Comparison of ENCODE assay signal across 17 mouse cellular contexts in genomic region chr16:55816202-55816941, GRCm38 (mm10). TPM values are rescaled to one million over a fixed set of nuclear protein-coding genes. Genes with fewer than 3 reads are reported as not detected.
A peak's percentile ranks its signal among the peaks of the same experiment; 100 is the strongest.
DNase-seq lines count a peak whose midpoint lies in the region; ATAC-seq lines count a peak whose summit lies in the region.
"Had no signal": no experiment of that assay in that cellular context is flagged by ENCODE, and none has a peak within 500 bp of the region (broad histone marks: within the 10 kb centered on the region; RNA-seq: fewer than 3 reads in every experiment).

No protein-coding gene starts in this region.

- DNase-seq in kidney, adult 18-20 months, result peak; percentile 48
- DNase-seq in kidney, postnatal 25 days, result peak; percentile 38 to 62
- peak; percentile 51 for DNase-seq in lung, postnatal 36 days
- DNase-seq in layer of hippocampus, adult 11-12 months (ENCODE audit: low spot score), result no peak
- DNase-seq in adrenal gland, postnatal 4 days (ENCODE audit: low spot score in 2 of 2), result no peak
- DNase-seq: adrenal gland, adult 2 months; cerebellum, adult 2 months; gastrocnemius, postnatal 14 days; right cerebral cortex, adult 18-20 months; thymus, adult 18-20 months had no signal

- no peak for ATAC-seq in kidney, embryonic 14.5 days (ENCODE audit: low FRiP score, low TSS enrichment)
- peak; percentile 87 for ATAC-seq in intestine, embryonic 15.5 days
- ATAC-seq in activated CD4-positive, CD25-positive, alpha-beta regulatory T cell, adult 4 months, result no peak
- ATAC-seq: inflammation-experienced regulatory T-cells, adult 6 months had no signal

- peaks cover 8% of the 10 kb centered on the region; the same call in 1 of the 2 replicates for H3K4me1 ChIP-seq in kidney, embryonic 14.5 days (ENCODE audit: control insufficient read depth, insufficient read depth, low read length)
- 0 out of 2 replicates have a peak, but pooled peaks cover 3% of the 10 kb centered on the region for H3K4me1 ChIP-seq in intestine, embryonic 15.5 days (replicated peaks)

- H3K36me3 ChIP-seq in kidney, embryonic 14.5 days (ENCODE audit: control insufficient read depth, insufficient read depth, low read length), result peaks cover 65% of the 10 kb centered on the region
- H3K36me3 ChIP-seq in intestine, embryonic 15.5 days, result peaks cover 29% of the 10 kb centered on the region

- no peak overlapping the region for H3K4me3 ChIP-seq in kidney, embryonic 14.5 days (ENCODE audit: low read length)
- no peak overlapping the region for H3K4me3 ChIP-seq in intestine, embryonic 15.5 days (replicated peaks)
- H3K4me3 ChIP-seq: forebrain, embryonic 10.5 days; heart, embryonic 10.5 days; midbrain, embryonic 12.5 days had no signal

- no peak overlapping the region for H3K9ac ChIP-seq in kidney, embryonic 14.5 days (ENCODE audit: low read depth, low read length)
- H3K9ac ChIP-seq in intestine, embryonic 15.5 days, result no peak overlapping the region
- H3K9ac ChIP-seq: midbrain, embryonic 12.5 days had no signal

- no peaks in the 10 kb centered on the region for H3K27me3 ChIP-seq in kidney, embryonic 14.5 days (ENCODE audit: control insufficient read depth, insufficient read depth, low read length)
- H3K27me3 ChIP-seq in intestine, embryonic 15.5 days (replicated peaks), result no peaks in the 10 kb centered on the region

- H3K9me3 ChIP-seq in kidney, embryonic 14.5 days (ENCODE audit: control insufficient read depth, low read length), result no peaks in the 10 kb centered on the region
- no peaks in the 10 kb centered on the region for H3K9me3 ChIP-seq in intestine, embryonic 15.5 days
- H3K9me3 ChIP-seq: forebrain, embryonic 10.5 days; heart, embryonic 10.5 days; midbrain, embryonic 12.5 days had no signal

- no peak overlapping the region for H3K27ac ChIP-seq in kidney, embryonic 14.5 days (ENCODE audit: low read depth, low read length)
- peak overlapping the region; percentile 42 for H3K27ac ChIP-seq in intestine, embryonic 15.5 days
- H3K27ac ChIP-seq: forebrain, embryonic 10.5 days; heart, embryonic 10.5 days; midbrain, embryonic 12.5 days had no signal

- WGBS in kidney, embryonic 14.5 days, result 83% methylated on average over 13 of the region's 13 CpGs
- 67% methylated on average over 13 of the region's 13 CpGs for WGBS in intestine, embryonic 15.5 days

- no peak overlapping the region for H3K4me2 ChIP-seq in kidney, embryonic 14.5 days (replicated peaks; ENCODE audit: low read depth, low read length)
- no peak overlapping the region; the same call in 1 of the 2 replicates for H3K4me2 ChIP-seq in intestine, embryonic 15.5 days (replicated peaks)
- H3K4me2 ChIP-seq: midbrain, embryonic 12.5 days had no signal

RNA-seq across cellular contexts. Expression of gene Nfkbiz, which starts 22.3 kb away (rescaled TPM):
- polyA plus RNA-seq in kidney, embryonic 14.5 days (2014; fragmentation: Nextera tagmentation; extraction: Ambion mirVana), result 3.9 and 4.4 TPM in 2 replicates
- 8.7 and 8.8 TPM in 2 replicates for polyA plus RNA-seq in intestine, embryonic 15.5 days (2015; fragmentation: Nextera tagmentation; extraction: Ambion mirVana)
- polyA plus RNA-seq in activated CD4-positive, CD25-positive, alpha-beta regulatory T cell, adult 4 months (2017; shearing (Covaris generic)), result 10 to 100 TPM; 28.6 to 30.5 TPM
- 1 to 10 TPM; 6.8 to 7.4 TPM for total RNA-seq in adrenal gland, postnatal 4 days (2021)

Comparison
In these comparisons a context has a peak if more than half of its experiments do, and no peak if none do; other contexts are left out.
1. DNase-seq: peak in kidney, adult 18-20 months (single experiment), kidney, postnatal 25 days (2 of 2) and lung, postnatal 36 days (single experiment); none in layer of hippocampus, adult 11-12 months (single experiment) and adrenal gland, postnatal 4 days (0 of 2).